Mouse (Mus musculus) liver (tissue): ENCODE data around the gene Vmn1r232.

Experiments used
- DNase-seq: peaks from one replicate; pipeline ENCODE4 v3.0.0-alpha.2; 2020; ENCODE audit warnings: mixed read lengths

The Vmn1r232 gene

GRCm38 (mm10) chr17:20919614-20920013 is at the start of gene Vmn1r232:
TSS of gene Vmn1r232 (minus strand) at chr17:20919714.
- DNase-seq: no peak

- DNase-seq: no peak
Measured at GRCm38 (mm10) chr17:20966681-20967080, 47.2 kb upstream of the Vmn1r232 start.

- no peak for DNase-seq
Measured at GRCm38 (mm10) chr17:20965421-20965820, 45.9 kb upstream of the Vmn1r232 start.

- no peak for DNase-seq
Measured at GRCm38 (mm10) chr17:20960386-20960785, 40.9 kb upstream of the Vmn1r232 start.

- DNase-seq: no peak
Measured at GRCm38 (mm10) chr17:20946636-20947035, 27.1 kb upstream of the Vmn1r232 start.

- no peak for DNase-seq
Measured at GRCm38 (mm10) chr17:20946026-20946565, 26.6 kb upstream of the Vmn1r232 start.

GRCm38 (mm10) chr17:20944985-20945891 is 25.7 kb upstream of the Vmn1r232 start, which contains the start of gene Ppp2r1a:
TSS of gene Ppp2r1a (plus strand) at chr17:20945311.
- peak; percentile 97 for DNase-seq

GRCm38 (mm10) chr17:20944226-20944625 is 24.7 kb upstream of the Vmn1r232 start:
- DNase-seq: no peak

GRCm38 (mm10) chr17:20904991-20905390 is 14.5 kb downstream of the Vmn1r232 start, which contains the start of gene Vmn1r231:
TSS of gene Vmn1r231 (minus strand) at chr17:20905091.
- DNase-seq: no peak
